Mouse (Mus musculus): ENCODE results near the gene Cd83.

- TF ChIP-seq POLR2A (IDR thresholded peaks at IDR 0.05; ENCODE audit: extremely low read depth, insufficient read depth, low read length) (no peak), CTCF (IDR thresholded peaks at IDR 0.05; ENCODE audit: low read depth, low read length) (no peak)
Measured at GRCm38 (mm10) chr13:43740276-43740608, 44.3 kb upstream of the Cd83 start.

Data from liver, adult 2 months (tissue).